Mouse (Mus musculus) B cell, adult 2 months (primary cell): ENCODE measurements at regions not wholly inside any gene's neighbourhood (a gene's known extent, or its start where the extent isn't known, plus 50 kb on each side); places are given as distances from the start of the nearest gene placed in this dataset.
"Not testable (repeated sequence)": the region's sequence is repeated elsewhere in the genome, so short reads cannot be mapped to it uniquely, and the experiment has no call there.

Experiments
- DNase-seq, 2 experiments: peaks; one replicate each; pipeline ENCODE4 v3.0.0; 2022

GRCm38 (mm10) chr6:130954164-130954563 lies 293.0 kb downstream of the Klra2 start:
- not testable (repeated sequence) for DNase-seq

GRCm38 (mm10) chr6:130936799-130937198 lies 310.4 kb downstream of the Klra2 start:
- DNase-seq = peak in 1 of 2 experiments; percentile 13
